ENCODE assay signal across 9 mouse cellular contexts in the genomic region with DNA sequence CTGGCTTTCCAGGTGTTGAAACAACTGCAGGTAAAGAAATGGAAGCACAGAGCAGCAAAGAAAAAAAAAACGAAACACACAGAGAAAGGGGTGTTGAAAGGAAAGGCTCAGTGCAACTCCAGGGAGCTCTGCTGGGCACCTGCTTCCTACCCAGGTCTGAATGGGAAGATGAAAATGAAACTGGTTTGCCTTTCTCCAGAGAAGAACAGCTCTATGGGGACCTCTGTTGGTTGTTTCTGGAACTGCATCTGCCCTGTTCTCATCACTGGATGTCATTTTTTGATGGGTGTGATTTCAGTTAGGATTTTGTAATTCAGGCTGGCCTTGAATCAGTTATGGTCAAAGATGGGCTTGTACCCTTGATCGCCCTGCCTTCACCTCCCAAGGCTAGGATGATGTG. TPM values are rescaled to one million over a fixed set of nuclear protein-coding genes. Genes with fewer than 3 reads are reported as not detected.
DNase-seq lines count a peak whose midpoint lies in the region; ATAC-seq and TF ChIP-seq lines count a peak whose summit lies in the region.
"Had no signal": no experiment of that assay in that cellular context is flagged by ENCODE, and none has a peak within 500 bp of the region (broad histone marks: within the 10 kb centered on the region; RNA-seq: fewer than 3 reads in every experiment).

No protein-coding gene starts in this region.

- H3K36me3 ChIP-seq in heart, adult 2 months (ENCODE audit: control insufficient read depth, insufficient read depth, low read length), result peaks cover 4% of the 10 kb centered on the region; the same call in 1 of the 2 replicates
- peaks cover 90% of the 10 kb centered on the region for H3K36me3 ChIP-seq in heart, embryonic 12.5 days
- H3K36me3 ChIP-seq in megakaryocyte, embryonic 14.5 days (replicated peaks; ENCODE audit: low read length), result peaks cover 98% of the 10 kb centered on the region

- peak; percentile 72 to 81 for DNase-seq in heart, adult 2 months
- DNase-seq in ZHBTc4 (ENCODE audit: low read depth, low spot score), result peak; percentile 72
- DNase-seq in cerebellum, postnatal 4 days (ENCODE audit: low spot score in 2 of 2), result peak; percentile 72 to 87
- DNase-seq in heart, postnatal 10 days, result peak; percentile 87 to 94
- peak; percentile 92 to 94 for DNase-seq in layer of hippocampus, postnatal 10 days (ENCODE audit: low spot score in 2 of 2)
- peak; percentile 71 to 78 for DNase-seq in spleen, postnatal 36 days (ENCODE audit: low spot score in 2 of 2)

- no peaks in the 10 kb centered on the region; the same call in 1 of the 2 replicates for H3K4me1 ChIP-seq in heart, adult 2 months (ENCODE audit: control insufficient read depth, insufficient read depth, low read length)
- no peaks in the 10 kb centered on the region for H3K4me1 ChIP-seq in heart, embryonic 12.5 days (replicated peaks)
- peaks cover 43% of the 10 kb centered on the region for H3K4me1 ChIP-seq in megakaryocyte, embryonic 14.5 days
- H3K4me1 ChIP-seq: midbrain, embryonic 12.5 days had no signal

- no peak overlapping the region for H3K9ac ChIP-seq in heart, adult 2 months (ENCODE audit: low read depth, low read length)
- no peak overlapping the region for H3K9ac ChIP-seq in heart, embryonic 12.5 days
- H3K9ac ChIP-seq: midbrain, embryonic 12.5 days had no signal

- no peak overlapping the region for H3K4me3 ChIP-seq in heart, adult 2 months
- H3K4me3 ChIP-seq in heart, embryonic 12.5 days, result no peak overlapping the region
- H3K4me3 ChIP-seq in megakaryocyte, embryonic 14.5 days (replicated peaks), result peak overlapping the region; percentile 38
- H3K4me3 ChIP-seq: midbrain, embryonic 12.5 days had no signal

- intact Hi-C loops in heart, adult 2 months (cut with DNase I), result loop anchor here (1.0 to 2.0 kb wide), 3 partner anchors 22 to 108 kb away; a partner anchor contains a TSS
- intact Hi-C loops in heart, postnatal 10 days (cut with DNase I), result loop anchor here (1.0 to 5.0 kb wide), 2 partner anchors 49 to 110 kb away; a partner anchor contains a TSS

- H3K27me3 ChIP-seq in heart, adult 2 months (ENCODE audit: control insufficient read depth, insufficient read depth, low read length), result no peaks in the 10 kb centered on the region
- no peaks in the 10 kb centered on the region for H3K27me3 ChIP-seq in heart, embryonic 12.5 days (replicated peaks)
- no peaks in the 10 kb centered on the region for H3K27me3 ChIP-seq in megakaryocyte, embryonic 14.5 days (replicated peaks)
- H3K27me3 ChIP-seq: midbrain, embryonic 12.5 days had no signal

- no peak for ATAC-seq in heart, embryonic 12.5 days (ENCODE audit: insufficient number of reproducible peaks, low FRiP score)

- no peak overlapping the region for H3K4me2 ChIP-seq in heart, embryonic 12.5 days
- H3K4me2 ChIP-seq: midbrain, embryonic 12.5 days had no signal

- TF ChIP-seq EP300 in heart, adult 2 months (IDR thresholded peaks at IDR 0.05; ENCODE audit: insufficient read depth, low read depth, low read length), result 0 out of 2 replicates have a peak, but pooled peaks have one; percentile 14

- 25% methylated on average over 2 of the region's 2 CpGs for WGBS in heart, adult 2 months
- WGBS in heart, embryonic 12.5 days, result 29% methylated on average over 2 of the region's 2 CpGs

- TF ChIP-seq CTCF in heart, adult 2 months (IDR thresholded peaks at IDR 0.05), result no peak; the same call in 1 of the 2 replicates

- H3K9me3 ChIP-seq in heart, embryonic 12.5 days (replicated peaks), result no peaks in the 10 kb centered on the region
- no peaks in the 10 kb centered on the region for H3K9me3 ChIP-seq in megakaryocyte, embryonic 14.5 days
- H3K9me3 ChIP-seq: midbrain, embryonic 12.5 days had no signal

- H3K79me2 ChIP-seq in heart, adult 2 months (replicated peaks; ENCODE audit: control insufficient read depth, insufficient read depth, low read length), result no peaks in the 10 kb centered on the region

- TF ChIP-seq POLR2A in heart, adult 2 months (IDR thresholded peaks at IDR 0.05; ENCODE audit: insufficient read depth, low read depth, low read length), result no peak

- no peak overlapping the region for H3K27ac ChIP-seq in heart, adult 2 months
- H3K27ac ChIP-seq in heart, embryonic 12.5 days (ENCODE audit: poor library complexity, severe bottlenecking), result no peak overlapping the region
- H3K27ac ChIP-seq: midbrain, embryonic 12.5 days had no signal

RNA-seq across cellular contexts. Expression of a gene that starts 18.3 kb away (rescaled TPM):
- 10 to 100 TPM; 11.0 to 13.5 TPM for total RNA-seq in heart, adult 2 months (2021)
- polyA plus RNA-seq in heart, adult 2 months (2012; rRNA removed), result 10.6 and 10.9 TPM in 2 replicates
- polyA plus RNA-seq in heart, embryonic 12.5 days (2016; fragmentation: Nextera tagmentation; extraction: Ambion mirVana), result 23.2 and 25.6 TPM in 2 replicates
- total RNA-seq in heart, postnatal 10 days (2021), result 10 to 100 TPM; 20.3 to 24.3 TPM
- total RNA-seq in layer of hippocampus, postnatal 10 days (2021), result 10 to 100 TPM; 26.4 to 30.8 TPM
- 13.6 and 16.9 TPM in 2 replicates for polyA plus RNA-seq in megakaryocyte, embryonic 14.5 days (2012; ENCODE audit: insufficient read depth, low replicate concordance)

RNA-seq across cellular contexts. Expression of a gene that starts 22.4 kb away (rescaled TPM):
- 10 to 100 TPM; 25.8 to 29.5 TPM for total RNA-seq in heart, adult 2 months (2021)
- polyA plus RNA-seq in heart, adult 2 months (2012; rRNA removed), result 18.7 and 28.7 TPM in 2 replicates
- 18.0 and 20.3 TPM in 2 replicates for polyA plus RNA-seq in heart, embryonic 12.5 days (2016; fragmentation: Nextera tagmentation; extraction: Ambion mirVana)
- 10 to 100 TPM; 35.6 to 41.1 TPM for total RNA-seq in heart, postnatal 10 days (2021)
- 10 to 100 TPM; 46.5 to 50.7 TPM for total RNA-seq in layer of hippocampus, postnatal 10 days (2021)
- polyA plus RNA-seq in megakaryocyte, embryonic 14.5 days (2012; ENCODE audit: insufficient read depth, low replicate concordance), result 1.4 and 2.1 TPM in 2 replicates

RNA-seq across cellular contexts. Expression of a gene that starts 43.1 kb away (rescaled TPM):
- 1 to 10 TPM; 6.6 to 8.0 TPM for total RNA-seq in heart, adult 2 months (2021)
- polyA plus RNA-seq in heart, adult 2 months (2012; rRNA removed), result 5.6 and 7.1 TPM in 2 replicates
- polyA plus RNA-seq in heart, embryonic 12.5 days (2016; fragmentation: Nextera tagmentation; extraction: Ambion mirVana), result 8.7 and 9.5 TPM in 2 replicates
- total RNA-seq in heart, postnatal 10 days (2021), result 10 to 100 TPM; 10.1 to 10.4 TPM
- 10 to 100 TPM; 20.1 to 21.3 TPM for total RNA-seq in layer of hippocampus, postnatal 10 days (2021)
- 0.45 TPM in 1 of 2 replicates, not detected in the other for polyA plus RNA-seq in megakaryocyte, embryonic 14.5 days (2012; ENCODE audit: insufficient read depth, low replicate concordance)

RNA-seq across cellular contexts. Expression of a gene that starts 45.5 kb away (rescaled TPM):
- 100 to 1,000 TPM; 121 to 140 TPM for total RNA-seq in heart, adult 2 months (2021)
- polyA plus RNA-seq in heart, adult 2 months (2012; rRNA removed), result 119 and 144 TPM in 2 replicates
- polyA plus RNA-seq in heart, embryonic 12.5 days (2016; fragmentation: Nextera tagmentation; extraction: Ambion mirVana), result 199 and 214 TPM in 2 replicates
- 100 to 1,000 TPM; 140 to 142 TPM for total RNA-seq in heart, postnatal 10 days (2021)
- total RNA-seq in layer of hippocampus, postnatal 10 days (2021), result 100 to 1,000 TPM; 160 to 174 TPM
- polyA plus RNA-seq in megakaryocyte, embryonic 14.5 days (2012; ENCODE audit: insufficient read depth, low replicate concordance), result 24.8 and 169 TPM in 2 replicates
